Mouse (Mus musculus) liver, adult 2 months (tissue): ENCODE data around the gene Gsta3. TPM values are rescaled to one million over a fixed set of nuclear protein-coding genes. Genes with fewer than 3 reads are reported as not detected.
"Not testable (repeated sequence)": the region's sequence is repeated elsewhere in the genome, so short reads cannot be mapped to it uniquely, and the experiment has no call there.

Source experiments
- DNase-seq: peaks from one replicate; pipeline ENCODE4 v3.0.0-alpha.2; 2011; ENCODE audit warnings: low read depth, low spot score; ENCODE audit errors: extremely low read depth
- H3K27ac ChIP-seq: fragments of 200-500 bp; replicated peaks from 2 replicates; pipeline ENCODE4 v1.5.1; 2012; ENCODE audit warnings: low read depth, mild to moderate bottlenecking, control low read depth, inconsistent platforms, low read length; ENCODE audit not compliant: insufficient read depth
- H3K27me3 ChIP-seq: fragments of 200-500 bp; 2 replicates; pipeline ENCODE4 v1.6.1; 2012; ENCODE audit warnings: mild to moderate bottlenecking, moderate library complexity, low read length, inconsistent platforms; ENCODE audit not compliant: control insufficient read depth, insufficient read depth
- H3K36me3 ChIP-seq: fragments of 200-500 bp; 2 replicates; pipeline ENCODE4 v1.6.1; 2012; ENCODE audit warnings: low read length, inconsistent platforms; ENCODE audit not compliant: control insufficient read depth, insufficient read depth
- H3K4me1 ChIP-seq: fragments of 200-500 bp; 2 replicates; pipeline ENCODE4 v1.6.1; 2011; ENCODE audit warnings: low read length; ENCODE audit not compliant: control insufficient read depth, insufficient read depth
- H3K4me3 ChIP-seq: fragments of 200-500 bp; 2 replicates; pipeline ENCODE4 v1.5.1; 2011; ENCODE audit warnings: low read depth, mild to moderate bottlenecking, control low read depth, low read length, moderate library complexity; ENCODE audit not compliant: insufficient read depth
- H3K79me2 ChIP-seq: fragments of 200-500 bp; 2 replicates; pipeline ENCODE4 v1.6.1; 2012; ENCODE audit warnings: inconsistent platforms, mild to moderate bottlenecking, low read length, moderate library complexity; ENCODE audit not compliant: control insufficient read depth, insufficient read depth
- H3K9ac ChIP-seq: fragments of 200-500 bp; 2 replicates; pipeline ENCODE4 v1.6.1; 2012; ENCODE audit warnings: low read depth, mild to moderate bottlenecking, control low read depth, inconsistent platforms, low read length
- CTCF ChIP-seq: fragments of 200-500 bp; IDR thresholded peaks from 2 replicates; pipeline ENCODE4 v1.5.1; 2011; ENCODE audit warnings: low read depth, low read length, control low read depth
- POLR2A ChIP-seq: fragments of 200-500 bp; IDR thresholded peaks from 2 replicates; pipeline ENCODE4 v1.6.1; 2011; ENCODE audit warnings: low read length, control low read depth; ENCODE audit not compliant: insufficient read depth; ENCODE audit errors: extremely low read depth
- WGBS: fragments of 180-500 bp; shearing (Covaris S2); methylation state at CpG from one replicate; pipeline ENCODE4 v1.1.7; 2018; 5-methylcytosine and 5-hydroxymethylcytosine counted together
- polyA plus RNA-seq: library from polyadenylated mRNA; depleted of rRNA; stranded (reverse); fragments of >200 nt; gene quantifications from 2 replicates; pipeline ENCODE4 v1.2.3, GENCODE M21; 2012
- total RNA-seq: library from RNA; depleted of rRNA; stranded (reverse); fragments of >200 nt; gene quantifications from 2 replicates; pipeline ENCODE4 v1.2.3, GENCODE M21; 2014

Gene Gsta3
- total and polyA plus RNA-seq, 2 experiments = 586 to 2,301 TPM

- peak overlapping the region; percentile 89 for H3K27ac ChIP-seq
- 37% methylated on average over 6 of the region's 6 CpGs for WGBS
- no peaks in the 10 kb centered on the region for H3K27me3 ChIP-seq
- DNase-seq = peak; percentile 58
- peaks cover 29% of the 10 kb centered on the region for H3K4me1 ChIP-seq
- no peaks in the 10 kb centered on the region for H3K36me3 ChIP-seq
- no peaks in the 10 kb centered on the region for H3K79me2 ChIP-seq
- H3K4me3 ChIP-seq = no peak overlapping the region
- H3K9ac ChIP-seq = no peak overlapping the region
- TF ChIP-seq POLR2A = no peak
- TF ChIP-seq CTCF = no peak
Observed at GRCm38 (mm10) chr1:21227756-21228395, 12.5 kb upstream of the Gsta3 start.

- H3K36me3 ChIP-seq, H3K4me3 ChIP-seq, H3K27me3 ChIP-seq, H3K79me2 ChIP-seq: not testable (repeated sequence)
- peak; percentile 96 for DNase-seq
- peak overlapping the region; percentile 66 for H3K9ac ChIP-seq
- peaks cover 31% of the 10 kb centered on the region for H3K4me1 ChIP-seq
- H3K27ac ChIP-seq = peak overlapping the region; percentile 98
- WGBS = 38% methylated on average over 15 of the region's 15 CpGs
Observed at GRCm38 (mm10) chr1:21228740-21229722, 11.4 kb upstream of the Gsta3 start.

GRCm38 (mm10) chr1:21230376-21230775, 10.0 kb upstream of the Gsta3 start:
- H3K79me2 ChIP-seq = no peaks in the 10 kb centered on the region
- H3K4me3 ChIP-seq = no peak overlapping the region
- peaks cover 31% of the 10 kb centered on the region for H3K4me1 ChIP-seq
- no peak overlapping the region for H3K9ac ChIP-seq
- H3K36me3 ChIP-seq = no peaks in the 10 kb centered on the region
- H3K27me3 ChIP-seq = no peaks in the 10 kb centered on the region
- peak; percentile 55 for DNase-seq
- peak overlapping the region; percentile 86 for H3K27ac ChIP-seq
- no peak for TF ChIP-seq POLR2A
- no peak for TF ChIP-seq CTCF
- 64% methylated on average over 2 of the region's 2 CpGs for WGBS

GRCm38 (mm10) chr1:21231744-21232464, 8.5 kb upstream of the Gsta3 start:
- peak overlapping the region; percentile 4; the same call in 1 of the 2 replicates for H3K4me3 ChIP-seq
- TF ChIP-seq CTCF = no peak
- TF ChIP-seq POLR2A = no peak
- no peaks in the 10 kb centered on the region for H3K27me3 ChIP-seq
- peak overlapping the region; percentile 62 for H3K9ac ChIP-seq
- no peaks in the 10 kb centered on the region for H3K36me3 ChIP-seq
- H3K4me1 ChIP-seq = peaks cover 31% of the 10 kb centered on the region
- WGBS = 14% methylated on average over 5 of the region's 5 CpGs
- no peaks in the 10 kb centered on the region for H3K79me2 ChIP-seq
- H3K27ac ChIP-seq = peak overlapping the region; percentile 96
- DNase-seq = peak; percentile 99

GRCm38 (mm10) chr1:21232516-21232915, 7.9 kb upstream of the Gsta3 start:
- no peaks in the 10 kb centered on the region for H3K27me3 ChIP-seq
- H3K36me3 ChIP-seq = no peaks in the 10 kb centered on the region
- peak; percentile 88 for DNase-seq
- 29% methylated on average over 1 of the region's 1 CpGs for WGBS
- H3K4me3 ChIP-seq = no peak overlapping the region; the same call in 1 of the 2 replicates
- peaks cover 31% of the 10 kb centered on the region for H3K4me1 ChIP-seq
- H3K27ac ChIP-seq = peak overlapping the region; percentile 96
- peak overlapping the region; percentile 62 for H3K9ac ChIP-seq
- no peak for TF ChIP-seq CTCF
- TF ChIP-seq POLR2A = no peak
- no peaks in the 10 kb centered on the region for H3K79me2 ChIP-seq
